Mouse (Mus musculus) c-Kit-positive CD71-positive TER-119-positive erythroid progenitor cells, embryonic 14.5 days (primary cell): ENCODE results near the gene Msto1.
"Not testable (repeated sequence)": the region's sequence is repeated elsewhere in the genome, so short reads cannot be mapped to it uniquely, and the experiment has no call there.

Experiments used
- DNase-seq: peaks from one replicate; pipeline ENCODE4 v3.0.0-alpha.2; 2013; ENCODE audit warnings: low spot score

Gene Msto1

GRCm38 (mm10) chr3:88904803-88905202 is 9.0 kb downstream of the Msto1 start:
- DNase-seq, result no peak

GRCm38 (mm10) chr3:88893011-88893410 is 20.8 kb downstream of the Msto1 start:
- not testable (repeated sequence) for DNase-seq

- DNase-seq, result not testable (repeated sequence)
Observed at GRCm38 (mm10) chr3:88882536-88882935, 31.3 kb downstream of the Msto1 start.

GRCm38 (mm10) chr3:88868449-88868848 is 45.4 kb downstream of the Msto1 start:
- DNase-seq, result not testable (repeated sequence)

GRCm38 (mm10) chr3:88867177-88867576 is 46.6 kb downstream of the Msto1 start:
- DNase-seq, result not testable (repeated sequence)

GRCm38 (mm10) chr3:88866735-88867134 is 47.1 kb downstream of the Msto1 start:
- not testable (repeated sequence) for DNase-seq

GRCm38 (mm10) chr3:88862129-88862528 is 51.7 kb downstream of the Msto1 start:
- DNase-seq, result no peak

- no peak for DNase-seq
Observed at GRCm38 (mm10) chr3:88855837-88856236, 58.0 kb downstream of the Msto1 start.
